Mouse (Mus musculus) bone marrow macrophage, adult 2 months (primary cell): ENCODE results near the gene Camkv.

Source experiments
- CTCF ChIP-seq: IDR thresholded peaks from 2 replicates; pipeline ENCODE4 v1.5.1; 2012; ENCODE audit warnings: low read depth, mild to moderate bottlenecking, low read length, moderate library complexity
- POLR2A ChIP-seq: IDR thresholded peaks from 2 replicates; pipeline ENCODE4 v1.6.1; 2012; ENCODE audit warnings: mild to moderate bottlenecking, low read depth, low read length, borderline replicate concordance

DNA sequence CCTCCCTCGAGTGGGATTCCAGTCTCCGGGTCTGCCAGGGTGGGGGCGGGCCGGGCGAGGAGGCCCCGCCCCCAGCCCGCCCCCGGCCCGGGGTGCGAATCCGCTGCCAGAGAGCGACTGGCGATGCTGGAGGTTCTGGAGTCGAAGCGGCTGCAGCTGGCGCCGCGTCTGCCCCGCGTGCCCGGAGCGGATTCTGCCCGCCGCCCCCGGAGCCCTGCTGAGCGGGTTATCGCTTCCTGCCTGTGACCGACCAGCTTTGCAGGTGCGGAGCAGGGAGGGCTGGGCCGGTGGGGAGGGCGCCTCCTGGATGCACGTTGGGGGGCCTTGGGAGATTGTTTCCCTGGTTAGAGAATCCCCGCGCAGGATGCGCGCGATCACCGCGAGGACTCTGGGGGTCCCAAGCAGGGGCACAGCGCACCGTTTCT lies 328 bp downstream of the Camkv start:
- no peak for TF ChIP-seq CTCF
- TF ChIP-seq POLR2A, result no peak
